Mouse (Mus musculus) lung, postnatal 0 days (tissue): ENCODE measurements around the gene Slc17a4. TPM values are rescaled to one million over a fixed set of nuclear protein-coding genes. Genes with fewer than 3 reads are reported as not detected.
A peak's percentile ranks its signal among the peaks of the same experiment; 100 is the strongest.

Experiments used
- ATAC-seq: fragments of 200-750 bp; cut with Nextera tagmentation; 2 replicates; pipeline ENCODE4 v1.8.0; 2017; ENCODE audit warnings: moderate library complexity
- DNase-seq: peaks from one replicate; pipeline ENCODE4 v3.0.0-alpha.2; 2016; ENCODE audit warnings: low spot score
- H3K27ac ChIP-seq: fragments of 300-500 bp; sonication (generic); 2 replicates; pipeline ENCODE4 v1.5.1; 2014; ENCODE audit warnings: antibody characterized with exemption, mild to moderate bottlenecking, low read length, mixed read lengths
- H3K27me3 ChIP-seq: fragments of 300-500 bp; sonication (generic); replicated peaks from 2 replicates; pipeline ENCODE4 v1.6.1; 2014; ENCODE audit warnings: low read length, mixed read lengths; ENCODE audit not compliant: insufficient read depth
- H3K36me3 ChIP-seq: fragments of 300-500 bp; sonication (generic); 2 replicates; pipeline ENCODE4 v1.6.1; 2014; ENCODE audit warnings: low read length, mixed read lengths; ENCODE audit not compliant: insufficient read depth
- H3K4me1 ChIP-seq: fragments of 300-500 bp; sonication (generic); 2 replicates; pipeline ENCODE4 v1.6.1; 2014; ENCODE audit warnings: antibody characterized with exemption, low read depth, low read length, mixed read lengths; ENCODE audit not compliant: insufficient read depth
- H3K4me2 ChIP-seq: fragments of 300-500 bp; sonication (generic); replicated peaks from 2 replicates; pipeline ENCODE4 v1.6.1; 2014; ENCODE audit warnings: low read depth, mild to moderate bottlenecking, low read length, moderate library complexity, mixed read lengths
- H3K4me3 ChIP-seq: fragments of 300-500 bp; sonication (generic); 2 replicates; pipeline ENCODE4 v1.5.1; 2014; ENCODE audit warnings: low read depth, low read length
- H3K9ac ChIP-seq: fragments of 300-500 bp; sonication (generic); replicated peaks from 2 replicates; pipeline ENCODE4 v1.6.1; 2014; ENCODE audit warnings: low read depth, mild to moderate bottlenecking
- H3K9me3 ChIP-seq: fragments of 300-500 bp; sonication (generic); 2 replicates; pipeline ENCODE4 v1.6.1; 2016; ENCODE audit warnings: low read length, mixed read lengths
- CTCF ChIP-seq: IDR thresholded peaks from 2 replicates; pipeline ENCODE4 v1.5.1; 2016; ENCODE audit warnings: antibody characterized with exemption, mild to moderate bottlenecking
- EP300 ChIP-seq: IDR thresholded peaks from 2 replicates; pipeline ENCODE4 v1.6.1; 2016; ENCODE audit warnings: antibody characterized with exemption, mild to moderate bottlenecking, control low read depth
- WGBS: fragments of 180-500 bp; shearing (Covaris S2); extraction: QIAGEN DNeasy Blood & Tissue Kit; methylation state at CpG from one replicate; pipeline ENCODE4 v1.1.7; 2014; 5-methylcytosine and 5-hydroxymethylcytosine counted together
- polyA plus RNA-seq: library from polyadenylated mRNA; unstranded; fragments of >200 nt; fragmentation: Nextera tagmentation; extraction: Ambion mirVana; gene quantifications from 2 replicates; pipeline ENCODE4 v1.2.1, GENCODE M21; 2015

Slc17a4 gene
- polyA plus RNA-seq, result not detected in 2 replicates

DNA sequence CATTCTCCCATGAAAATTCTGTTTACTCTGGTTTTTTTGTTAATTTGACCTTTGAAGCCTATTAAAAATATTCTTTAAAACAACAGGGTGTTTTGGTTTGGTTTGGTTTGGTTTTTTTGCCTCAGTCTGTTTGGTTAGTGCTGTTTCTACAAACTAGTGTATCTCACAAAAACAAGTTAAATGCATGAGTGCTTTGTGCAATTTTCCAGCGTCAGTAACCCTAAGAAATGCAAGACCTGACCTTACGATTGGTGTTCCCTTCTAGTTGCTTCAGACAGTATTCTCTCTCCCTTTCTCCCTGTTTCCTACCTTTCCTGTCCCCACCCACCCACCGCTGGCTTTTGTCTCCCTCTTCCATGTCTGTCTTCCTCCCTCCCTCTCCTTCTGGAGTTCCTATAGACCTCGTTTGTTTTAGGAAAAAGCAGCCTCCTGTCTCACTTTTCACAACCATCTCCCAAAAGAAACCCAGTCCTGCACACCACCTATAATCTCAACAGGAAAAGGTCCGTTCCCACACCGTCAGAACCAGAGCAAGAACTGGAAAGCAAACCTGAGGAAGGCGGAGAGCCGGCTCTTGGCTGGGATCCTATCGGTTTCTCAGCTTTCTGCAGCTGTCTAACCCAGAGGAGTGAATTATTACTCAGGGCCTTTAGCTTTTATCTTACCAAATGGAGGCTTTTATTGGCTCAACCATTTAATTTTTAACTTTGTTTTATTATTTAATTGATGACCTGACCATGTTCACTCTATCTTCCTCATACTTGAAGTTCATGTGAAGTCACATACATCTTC is at the start of gene Slc17a4:
Gene Slc17a4, minus strand, starts transcription at position 634 of the 792 bp plus-strand sequence.
- H3K9ac ChIP-seq, result no peak within 1 kb of the TSS
- no peak within 1 kb of the TSS for H3K27ac ChIP-seq
- no peak for DNase-seq
- no peak within 1 kb of the TSS for H3K4me2 ChIP-seq
- no peaks in the 10 kb centered on the region for H3K36me3 ChIP-seq
- no peaks in the 10 kb centered on the region for H3K27me3 ChIP-seq
- no peak within 1 kb of the TSS for H3K4me3 ChIP-seq
- no peak for TF ChIP-seq CTCF
- no peak for TF ChIP-seq EP300
- no peak for ATAC-seq
- 49% methylated on average over 9 of the region's 9 CpGs for WGBS
- H3K9me3 ChIP-seq, result no peaks in the 10 kb centered on the region
- no peaks in the 10 kb centered on the region for H3K4me1 ChIP-seq

DNA sequence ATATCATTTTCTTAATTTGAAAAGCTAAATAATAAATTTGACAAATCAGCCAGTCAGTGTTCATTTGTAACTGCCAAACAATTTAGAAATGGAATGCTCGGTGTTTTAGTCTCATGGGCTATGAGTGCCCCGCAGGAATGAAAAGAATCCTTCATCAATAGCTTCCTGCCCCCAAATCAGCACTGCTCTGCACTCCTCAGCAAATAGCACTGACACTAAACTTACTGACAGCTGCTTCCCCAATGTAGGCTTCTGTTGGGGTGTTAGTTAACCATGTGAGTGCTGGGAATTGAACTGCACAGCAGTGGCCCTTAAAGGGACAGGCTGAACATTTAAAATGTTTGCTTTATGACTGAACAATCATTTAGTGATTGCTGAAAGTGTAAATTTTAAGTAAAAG is 45.0 kb upstream of the Slc17a4 start:
- ATAC-seq (no peak), DNase-seq (no peak)
- 11% methylated on average over 2 of the region's 2 CpGs for WGBS
- Histone ChIP-seq H3K4me1 (no peaks in the 10 kb centered on the region), H3K36me3 (no peaks in the 10 kb centered on the region), H3K27ac (no peak overlapping the region), H3K4me3 (no peak overlapping the region), H3K9ac (no peak overlapping the region), H3K9me3 (no peaks in the 10 kb centered on the region), H3K4me2 (no peak overlapping the region), H3K27me3 (no peaks in the 10 kb centered on the region)
- TF ChIP-seq EP300, result no peak
- no peak for TF ChIP-seq CTCF

DNA sequence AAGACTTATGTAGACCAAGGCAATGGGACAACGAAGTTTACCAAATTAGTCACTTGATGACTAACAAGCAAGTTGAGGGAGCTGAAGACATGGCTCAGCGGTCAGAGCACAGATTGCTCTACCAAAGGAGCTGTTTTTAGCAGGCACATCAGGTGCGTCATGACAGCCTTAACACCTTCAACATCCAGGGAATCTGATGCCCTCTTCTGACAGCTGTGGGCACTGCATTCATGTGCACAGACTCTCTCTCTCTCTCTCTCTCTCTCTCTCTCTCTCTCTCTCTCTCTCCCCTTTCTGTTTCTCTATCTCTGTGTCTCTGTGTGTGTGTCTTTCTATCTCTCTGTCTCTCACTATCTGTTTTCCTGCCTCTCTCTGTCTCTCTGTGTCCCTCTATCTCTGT is 36.1 kb upstream of the Slc17a4 start:
- Histone ChIP-seq H3K4me3 (no peak overlapping the region), H3K9ac (no peak overlapping the region), H3K4me2 (no peak overlapping the region), H3K36me3 (no peaks in the 10 kb centered on the region), H3K27ac (no peak overlapping the region), H3K27me3 (no peaks in the 10 kb centered on the region), H3K9me3 (no peaks in the 10 kb centered on the region), H3K4me1 (no peaks in the 10 kb centered on the region)
- ATAC-seq (no peak), DNase-seq (no peak)
- TF ChIP-seq CTCF, result peak; percentile 68
- TF ChIP-seq EP300, result no peak
- 63% methylated on average over 3 of the region's 3 CpGs for WGBS

DNA sequence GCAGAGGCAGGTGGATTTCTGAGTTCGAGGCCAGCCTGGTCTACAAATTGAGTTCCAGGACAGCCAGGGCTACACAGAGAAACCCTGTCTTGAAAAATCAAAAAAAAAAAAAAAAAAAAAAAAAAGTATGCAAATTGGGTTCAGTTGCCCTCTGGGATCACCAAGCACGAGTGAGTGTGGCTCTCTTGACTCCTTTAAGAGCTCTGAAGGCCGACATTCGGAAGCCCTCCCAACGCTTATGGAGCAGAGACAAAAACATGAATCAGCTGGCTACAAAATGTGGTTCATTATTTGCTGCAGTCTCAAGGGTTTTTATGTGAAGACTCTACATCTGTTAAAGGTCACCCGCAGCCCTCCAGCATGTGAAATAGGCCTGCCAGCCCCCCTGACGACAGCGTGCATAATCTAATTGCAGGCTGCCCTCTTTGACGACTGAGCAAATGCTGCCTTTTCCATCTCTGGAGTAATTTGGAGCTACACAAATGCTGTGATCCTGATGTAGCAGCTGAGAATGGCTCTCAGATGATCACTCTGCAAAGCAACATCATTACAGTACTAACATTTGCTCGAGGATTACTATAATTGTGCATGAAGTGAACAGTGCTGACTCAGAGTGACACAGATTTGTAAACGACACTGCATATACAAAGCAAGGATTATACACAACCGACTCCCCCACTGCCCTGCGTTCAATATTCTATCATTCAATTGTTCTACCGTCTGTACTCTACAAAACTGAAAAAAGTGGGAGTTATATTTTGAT is 34.9 kb upstream of the Slc17a4 start:
- 64% methylated on average over 14 of the region's 14 CpGs for WGBS
- no peak for DNase-seq
- Histone ChIP-seq H3K4me2 (no peak overlapping the region), H3K36me3 (no peaks in the 10 kb centered on the region), H3K4me1 (no peaks in the 10 kb centered on the region), H3K4me3 (no peak overlapping the region), H3K27ac (no peak overlapping the region), H3K9me3 (no peaks in the 10 kb centered on the region), H3K9ac (no peak overlapping the region), H3K27me3 (no peaks in the 10 kb centered on the region)
- TF ChIP-seq CTCF, result no peak
- TF ChIP-seq EP300, result no peak
- no peak for ATAC-seq

DNA sequence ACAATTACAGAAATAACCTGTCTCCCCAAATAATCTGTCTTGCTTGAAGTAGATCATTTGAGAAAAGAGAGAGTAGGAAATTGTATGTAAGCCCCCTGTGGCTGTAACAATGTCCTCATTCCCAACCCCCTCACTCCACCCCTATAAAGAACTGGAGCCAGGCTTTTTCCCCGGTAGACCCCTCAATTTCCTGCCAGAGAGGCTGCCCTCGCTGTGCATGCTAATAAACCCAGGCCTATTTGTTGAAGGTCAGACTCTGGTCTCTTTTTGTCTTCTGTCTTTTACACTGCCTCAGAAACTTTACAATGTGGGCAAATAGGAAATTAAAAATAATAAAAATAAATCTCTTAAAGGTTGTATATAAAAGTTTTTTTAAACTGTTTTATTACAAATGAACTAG is 31.4 kb upstream of the Slc17a4 start:
- Histone ChIP-seq H3K27me3 (no peaks in the 10 kb centered on the region), H3K36me3 (no peaks in the 10 kb centered on the region), H3K9ac (no peak overlapping the region), H3K4me3 (no peak overlapping the region), H3K27ac (no peak overlapping the region), H3K4me1 (no peaks in the 10 kb centered on the region), H3K4me2 (no peak overlapping the region), H3K9me3 (no peaks in the 10 kb centered on the region)
- TF ChIP-seq EP300 (no peak), CTCF (no peak)
- 34% methylated on average over 2 of the region's 2 CpGs for WGBS
- ATAC-seq (no peak), DNase-seq (no peak)

DNA sequence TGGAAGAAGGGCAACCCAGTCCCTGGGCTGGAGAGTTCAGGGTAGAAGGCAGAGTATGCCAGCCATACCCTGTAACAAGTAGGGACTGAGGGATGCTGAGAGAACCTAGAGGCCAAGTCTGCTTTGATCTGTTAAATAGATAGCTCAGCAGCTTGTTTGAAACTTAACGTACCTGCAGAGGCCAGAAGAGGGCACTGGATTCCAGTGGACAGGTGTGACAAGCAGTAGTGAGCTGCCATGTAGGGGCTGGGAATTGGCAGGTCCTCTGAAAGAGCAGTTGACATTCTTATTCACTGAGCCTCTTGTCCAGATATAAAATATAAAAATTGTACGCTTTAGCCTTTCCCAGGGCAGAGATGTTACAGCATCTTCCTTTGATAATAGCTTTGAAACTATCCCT is 28.1 kb upstream of the Slc17a4 start:
- DNase-seq, result peak; percentile 6
- no peak overlapping the region for H3K4me2 ChIP-seq
- 51% methylated on average over 2 of the region's 2 CpGs for WGBS

More for the DNA sequence above, 28.1 kb upstream of the Slc17a4 start:
- no peaks in the 10 kb centered on the region for H3K36me3 ChIP-seq
- H3K27me3 ChIP-seq, result no peaks in the 10 kb centered on the region
- no peak for TF ChIP-seq EP300
- TF ChIP-seq CTCF, result peak; percentile 39
- no peak overlapping the region for H3K9ac ChIP-seq
- no peaks in the 10 kb centered on the region for H3K9me3 ChIP-seq
- no peak overlapping the region for H3K4me3 ChIP-seq
- no peak for ATAC-seq
- no peak overlapping the region for H3K27ac ChIP-seq
- no peaks in the 10 kb centered on the region for H3K4me1 ChIP-seq
